Mouse (Mus musculus): ENCODE data around the gene Pin4. TPM values are rescaled to one million over a fixed set of nuclear protein-coding genes. Genes with fewer than 3 reads are reported as not detected.

Pin4 gene
- polyA plus RNA-seq, 2 experiments = 45.2 to 59.5 TPM

DNA sequence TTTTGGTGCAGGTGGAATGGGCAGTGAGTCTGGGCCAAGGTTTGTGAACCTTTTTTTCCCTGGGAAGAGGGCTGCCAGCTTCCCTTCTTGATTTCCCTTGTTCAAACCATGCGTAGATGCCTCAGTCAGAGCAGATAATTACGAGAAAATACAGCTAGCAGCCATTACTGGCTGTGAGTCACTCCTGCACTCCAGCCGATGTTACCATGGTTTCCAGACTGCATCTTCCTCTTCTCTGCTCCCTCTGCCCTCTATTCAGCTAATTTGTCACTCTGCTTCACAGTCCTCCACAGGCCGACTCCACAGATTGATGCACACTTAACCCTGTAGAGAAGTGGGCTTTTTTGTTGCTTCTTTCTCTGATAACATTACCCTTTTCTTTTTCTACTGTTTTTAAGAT lies 3.6 kb upstream of the Pin4 start:
- no peak overlapping the region for H3K9ac ChIP-seq (replicated peaks)
- H3K27ac ChIP-seq = no peak overlapping the region
- TF ChIP-seq EP300 (IDR thresholded peaks at IDR 0.05; ENCODE audit: low read depth) = no peak
- TF ChIP-seq CTCF (IDR thresholded peaks at IDR 0.05; ENCODE audit: low read depth) = no peak
- no peak overlapping the region for H3K4me3 ChIP-seq (ENCODE audit: insufficient read depth in 1 of 2, low read depth in 2 of 2, low read length in 2 of 2)
- no peaks in the 10 kb centered on the region for H3K36me3 ChIP-seq (replicated peaks; ENCODE audit: control insufficient read depth, insufficient read depth, low read depth)
- no peaks in the 10 kb centered on the region; the same call in 1 of the 2 replicates for H3K27me3 ChIP-seq (ENCODE audit: control insufficient read depth, insufficient read depth, low read length)
- no peak for ATAC-seq (ENCODE audit: insufficient read depth)
- 27% methylated on average over 4 of the region's 4 CpGs for WGBS (ENCODE audit: insufficient replicate concordance)
- H3K4me1 ChIP-seq (replicated peaks; ENCODE audit: control insufficient read depth in 2 of 2, insufficient read depth in 2 of 2, low read length in 1 of 2) = peaks cover 0 to 5% of the 10 kb centered on the region in 2 experiments; a peak in 1 of 4 replicates
- no peak overlapping the region for H3K4me2 ChIP-seq (ENCODE audit: low read depth)
- H3K9me3 ChIP-seq (ENCODE audit: control insufficient read depth, low read length) = no peaks in the 10 kb centered on the region
- no peak for DNase-seq (ENCODE audit: low read depth in 3 of 3, low spot score in 3 of 3)

DNA sequence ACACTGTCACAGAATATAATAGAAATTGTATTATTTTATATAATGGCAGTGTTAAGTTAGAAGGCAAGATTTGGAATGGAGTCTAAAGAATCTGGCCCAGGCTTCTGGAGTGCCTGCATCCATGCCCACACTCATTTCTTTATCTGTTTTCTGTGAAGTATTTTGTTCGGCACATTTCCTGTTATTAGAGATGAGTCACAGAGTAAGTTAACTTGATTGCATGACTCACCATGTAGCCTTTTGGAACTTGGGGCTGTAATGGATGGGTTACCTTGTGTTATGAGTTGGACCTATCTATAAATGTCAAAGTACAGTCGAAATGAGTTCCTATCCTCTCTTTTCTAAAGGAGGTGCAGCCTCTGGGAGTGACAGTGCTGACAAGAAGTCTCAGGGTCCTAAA lies 2.1 kb downstream of the Pin4 start:
- no peak overlapping the region for H3K9ac ChIP-seq (replicated peaks)
- no peak for DNase-seq (ENCODE audit: low read depth in 3 of 3, low spot score in 3 of 3)
- WGBS (ENCODE audit: insufficient replicate concordance) = 61% methylated on average over 2 of the region's 2 CpGs
- H3K36me3 ChIP-seq (replicated peaks; ENCODE audit: control insufficient read depth, insufficient read depth, low read depth) = no peaks in the 10 kb centered on the region; the same call in 1 of the 2 replicates
- no peak overlapping the region for H3K27ac ChIP-seq
- no peak overlapping the region for H3K4me3 ChIP-seq (ENCODE audit: insufficient read depth in 1 of 2, low read depth in 2 of 2, low read length in 2 of 2)
- H3K27me3 ChIP-seq (ENCODE audit: control insufficient read depth, insufficient read depth, low read length) = no peaks in the 10 kb centered on the region
- TF ChIP-seq CTCF (IDR thresholded peaks at IDR 0.05; ENCODE audit: low read depth) (no peak), EP300 (IDR thresholded peaks at IDR 0.05; ENCODE audit: low read depth) (no peak)
- ATAC-seq (ENCODE audit: insufficient read depth) = no peak
- no peak overlapping the region for H3K4me2 ChIP-seq (ENCODE audit: low read depth)
- H3K4me1 ChIP-seq (replicated peaks; ENCODE audit: control insufficient read depth in 2 of 2, insufficient read depth in 2 of 2, low read length in 1 of 2) = peaks cover 0 to 5% of the 10 kb centered on the region in 2 experiments; a peak in 1 of 4 replicates
- H3K9me3 ChIP-seq (ENCODE audit: control insufficient read depth, low read length) = no peaks in the 10 kb centered on the region

DNA sequence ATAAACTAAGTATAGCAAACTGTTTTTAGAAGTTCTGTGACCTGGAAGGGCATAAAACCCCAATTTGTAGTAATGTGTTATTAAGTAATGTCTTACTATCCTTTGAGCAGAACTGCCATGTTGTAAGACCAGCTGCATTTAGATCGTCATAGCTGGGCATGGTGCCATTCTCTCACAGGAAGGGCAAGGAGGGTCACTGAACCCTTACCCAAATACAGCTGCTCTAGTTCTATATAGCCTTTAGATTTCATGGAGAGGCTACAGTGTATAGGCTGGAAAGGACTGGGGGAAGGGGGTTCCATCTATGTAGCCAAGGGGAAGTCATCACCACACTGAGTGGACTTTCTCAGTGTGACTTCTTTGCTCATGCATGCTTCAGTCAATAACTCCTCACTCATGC lies 21.9 kb downstream of the Pin4 start:
- no peak for TF ChIP-seq CTCF (IDR thresholded peaks at IDR 0.05; ENCODE audit: low read depth)
- no peak for TF ChIP-seq EP300 (IDR thresholded peaks at IDR 0.05; ENCODE audit: low read depth)
- no peak overlapping the region for H3K4me3 ChIP-seq (ENCODE audit: insufficient read depth in 1 of 2, low read depth in 2 of 2, low read length in 2 of 2)
- H3K27ac ChIP-seq = no peak overlapping the region
- DNase-seq (ENCODE audit: low read depth in 3 of 3, low spot score in 3 of 3) (no peak), ATAC-seq (ENCODE audit: insufficient read depth) (no peak)
- H3K9me3 ChIP-seq (ENCODE audit: control insufficient read depth, low read length) = no peaks in the 10 kb centered on the region
- H3K36me3 ChIP-seq (replicated peaks; ENCODE audit: control insufficient read depth, insufficient read depth, low read depth) = peaks cover 9% of the 10 kb centered on the region
- WGBS (ENCODE audit: insufficient replicate concordance) = 83% methylated on average over 1 of the region's 1 CpGs
- H3K4me2 ChIP-seq (ENCODE audit: low read depth) = no peak overlapping the region
- H3K9ac ChIP-seq (replicated peaks) = no peak overlapping the region
- H3K27me3 ChIP-seq (ENCODE audit: control insufficient read depth, insufficient read depth, low read length) = no peaks in the 10 kb centered on the region
- H3K4me1 ChIP-seq (replicated peaks; ENCODE audit: control insufficient read depth in 2 of 2, insufficient read depth in 2 of 2, low read length in 1 of 2) = no peaks in the 10 kb centered on the region

DNA sequence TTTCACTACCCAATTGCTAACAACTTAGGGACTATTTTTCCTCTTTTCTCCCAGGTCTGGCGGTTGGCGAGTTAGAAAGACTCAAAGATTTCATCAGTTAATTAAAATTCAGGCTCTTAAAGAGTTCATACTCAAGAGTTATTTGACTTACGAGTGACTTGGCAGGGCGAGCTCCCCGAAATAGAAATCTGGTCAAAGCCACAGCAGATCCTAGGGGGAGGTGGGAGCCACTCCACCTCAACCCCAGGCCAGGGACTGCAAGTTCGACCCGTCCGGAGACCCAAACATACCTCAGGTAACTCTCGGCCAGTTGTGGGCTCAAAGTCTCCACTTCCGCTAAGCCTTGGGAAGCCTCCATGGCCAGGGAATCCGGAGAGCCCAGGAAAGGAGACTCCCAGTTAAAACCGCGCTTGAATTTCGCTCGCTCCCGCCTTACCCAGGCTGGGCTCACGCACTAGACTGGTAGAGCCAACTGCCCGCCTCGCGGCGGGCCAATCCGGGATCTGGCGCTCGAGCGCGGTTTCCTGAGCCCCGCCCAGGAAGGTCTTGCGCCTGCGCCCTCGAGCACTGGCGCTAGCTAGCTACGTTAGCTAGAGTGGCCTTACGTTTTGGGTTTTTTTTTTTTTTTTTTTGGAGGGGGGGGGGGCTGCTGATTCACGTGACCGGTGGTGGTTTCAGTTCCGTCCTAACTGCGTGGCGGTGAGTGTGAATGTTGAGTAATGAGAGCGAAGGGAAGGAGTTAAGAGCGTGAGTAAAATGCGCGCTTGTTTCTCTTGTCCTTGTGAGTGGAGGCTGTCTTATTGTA lies 37.6 kb downstream of the Pin4 start, which contains the start of gene Ercc6l:
Gene Ercc6l (minus strand): TSS at position 474 of the 805 bp plus-strand sequence.
- TF ChIP-seq CTCF (IDR thresholded peaks at IDR 0.05; ENCODE audit: low read depth) (no peak), EP300 (IDR thresholded peaks at IDR 0.05; ENCODE audit: low read depth) (0 out of 2 replicates have a peak, but pooled peaks have one; percentile 19)
- 0 out of 4 replicates have a peak, but pooled peaks cover 0 to 2% of the 10 kb centered on the region in 2 experiments for H3K4me1 ChIP-seq (replicated peaks; ENCODE audit: control insufficient read depth in 2 of 2, insufficient read depth in 2 of 2, low read length in 1 of 2)
- 11% methylated on average over 41 of the region's 42 CpGs for WGBS (ENCODE audit: insufficient replicate concordance)

DNA sequence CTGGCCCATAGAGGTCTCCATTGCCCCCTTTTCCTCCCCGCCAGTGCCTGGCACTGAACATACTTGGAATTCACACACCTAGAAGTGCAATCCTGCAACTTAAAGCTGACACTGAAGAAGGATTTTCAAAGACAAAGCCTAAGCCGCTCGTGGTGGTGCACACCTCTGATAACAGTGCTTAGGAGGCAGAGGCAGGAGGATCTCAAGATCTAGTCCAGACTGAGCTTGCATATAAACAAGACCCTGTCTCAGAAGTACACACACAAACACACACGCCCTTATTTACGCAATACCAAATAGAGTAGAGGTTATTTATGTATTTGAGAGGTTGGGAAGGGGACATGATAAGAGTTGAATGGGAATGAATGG lies 38.2 kb downstream of the Pin4 start:
- Histone ChIP-seq H3K36me3 (replicated peaks; ENCODE audit: control insufficient read depth, insufficient read depth, low read depth) (no peaks in the 10 kb centered on the region), H3K4me3 (ENCODE audit: insufficient read depth in 1 of 2, low read depth in 2 of 2, low read length in 2 of 2) (peak overlapping the region; percentile 75 to 76), H3K4me1 (replicated peaks; ENCODE audit: control insufficient read depth in 2 of 2, insufficient read depth in 2 of 2, low read length in 1 of 2) (0 out of 4 replicates have a peak, but pooled peaks cover 0 to 2% of the 10 kb centered on the region in 2 experiments), H3K9me3 (ENCODE audit: control insufficient read depth, low read length) (no peaks in the 10 kb centered on the region), H3K9ac (replicated peaks) (peak overlapping the region; percentile 50), H3K4me2 (ENCODE audit: low read depth) (peak overlapping the region; percentile 66), H3K27ac (peak overlapping the region; percentile 68), H3K27me3 (ENCODE audit: control insufficient read depth, insufficient read depth, low read length) (no peaks in the 10 kb centered on the region)
- 34% methylated on average over 5 of the region's 5 CpGs for WGBS (ENCODE audit: insufficient replicate concordance)
- TF ChIP-seq CTCF (IDR thresholded peaks at IDR 0.05; ENCODE audit: low read depth) = no peak
- TF ChIP-seq EP300 (IDR thresholded peaks at IDR 0.05; ENCODE audit: low read depth) = no peak
- DNase-seq (ENCODE audit: low read depth in 3 of 3, low spot score in 3 of 3) (no peak), ATAC-seq (ENCODE audit: insufficient read depth) (peak; percentile 30)

More for the DNA sequence above, 37.6 kb downstream of the Pin4 start, which contains the start of gene Ercc6l:
- ATAC-seq (ENCODE audit: insufficient read depth) = peak; percentile 98
- peak within 1 kb of the TSS; percentile 75 to 100 for H3K4me3 ChIP-seq (ENCODE audit: insufficient read depth in 1 of 2, low read depth in 2 of 2, low read length in 2 of 2)
- DNase-seq (ENCODE audit: low read depth in 3 of 3, low spot score in 3 of 3) = peak; percentile 79 to 84 (median 82)
- peak within 1 kb of the TSS; percentile 66 for H3K4me2 ChIP-seq (ENCODE audit: low read depth)
- H3K9me3 ChIP-seq (ENCODE audit: control insufficient read depth, low read length) = no peaks in the 10 kb centered on the region
- no peaks in the 10 kb centered on the region for H3K36me3 ChIP-seq (replicated peaks; ENCODE audit: control insufficient read depth, insufficient read depth, low read depth)
- H3K27ac ChIP-seq = peak within 1 kb of the TSS; percentile 68
- H3K9ac ChIP-seq (replicated peaks) = peak within 1 kb of the TSS; percentile 81
- H3K27me3 ChIP-seq (ENCODE audit: control insufficient read depth, insufficient read depth, low read length) = no peaks in the 10 kb centered on the region

All from liver, embryonic 14.5 days (tissue).